Mouse (Mus musculus) ovary, postnatal 10 days (tissue): ENCODE results near the gene Prkg1.
"Not testable (repeated sequence)": the region's sequence is repeated elsewhere in the genome, so short reads cannot be mapped to it uniquely, and the experiment has no call there.

Experiments
- DNase-seq: peaks from one replicate; pipeline ENCODE4 v3.0.0; 2022; ENCODE audit warnings: low spot score

Prkg1 gene

GRCm38 (mm10) chr19:31426142-31426541, 338.7 kb downstream of the Prkg1 start:
- DNase-seq = no peak

GRCm38 (mm10) chr19:31425199-31425598, 339.6 kb downstream of the Prkg1 start:
- no peak for DNase-seq

GRCm38 (mm10) chr19:31424319-31424718, 340.5 kb downstream of the Prkg1 start:
- DNase-seq = no peak

- DNase-seq = no peak
These were observed 351.3 kb downstream of the Prkg1 start for GRCm38 (mm10) chr19:31413571-31413970.

- DNase-seq = no peak
These were observed 368.7 kb downstream of the Prkg1 start for GRCm38 (mm10) chr19:31396096-31396495.

- no peak for DNase-seq
These were observed 379.5 kb downstream of the Prkg1 start for GRCm38 (mm10) chr19:31385353-31385752.

GRCm38 (mm10) chr19:31383881-31384280, 381.0 kb downstream of the Prkg1 start:
- no peak for DNase-seq

GRCm38 (mm10) chr19:31370106-31370505, 394.7 kb downstream of the Prkg1 start:
- DNase-seq = no peak

- no peak for DNase-seq
These were observed 395.7 kb downstream of the Prkg1 start for GRCm38 (mm10) chr19:31369116-31369515.

- no peak for DNase-seq
These were observed 402.8 kb downstream of the Prkg1 start for GRCm38 (mm10) chr19:31362051-31362450.

GRCm38 (mm10) chr19:31361575-31361974, 403.3 kb downstream of the Prkg1 start:
- DNase-seq = no peak

- DNase-seq = no peak
These were observed 403.7 kb downstream of the Prkg1 start for GRCm38 (mm10) chr19:31361161-31361560.

GRCm38 (mm10) chr19:31354959-31355358, 409.9 kb downstream of the Prkg1 start:
- no peak for DNase-seq

GRCm38 (mm10) chr19:31352784-31353183, 412.0 kb downstream of the Prkg1 start:
- DNase-seq = not testable (repeated sequence)

GRCm38 (mm10) chr19:31351796-31352195, 413.0 kb downstream of the Prkg1 start:
- no peak for DNase-seq

- DNase-seq = no peak
These were observed 422.7 kb downstream of the Prkg1 start for GRCm38 (mm10) chr19:31342150-31342549.

- DNase-seq = no peak
These were observed 423.9 kb downstream of the Prkg1 start for GRCm38 (mm10) chr19:31340898-31341297.

GRCm38 (mm10) chr19:31338355-31339101, 426.3 kb downstream of the Prkg1 start:
- no peak for DNase-seq

- no peak for DNase-seq
These were observed 427.0 kb downstream of the Prkg1 start for GRCm38 (mm10) chr19:31337863-31338217.

- no peak for DNase-seq
These were observed 427.5 kb downstream of the Prkg1 start for GRCm38 (mm10) chr19:31337163-31337862.

GRCm38 (mm10) chr19:31336381-31336780, 428.5 kb downstream of the Prkg1 start:
- DNase-seq = no peak

- no peak for DNase-seq
These were observed 434.9 kb downstream of the Prkg1 start for GRCm38 (mm10) chr19:31329893-31330292.

GRCm38 (mm10) chr19:31304760-31305159, 460.1 kb downstream of the Prkg1 start:
- DNase-seq = no peak

- no peak for DNase-seq
These were observed 473.6 kb downstream of the Prkg1 start for GRCm38 (mm10) chr19:31291231-31291630.
